In the genomic region with DNA sequence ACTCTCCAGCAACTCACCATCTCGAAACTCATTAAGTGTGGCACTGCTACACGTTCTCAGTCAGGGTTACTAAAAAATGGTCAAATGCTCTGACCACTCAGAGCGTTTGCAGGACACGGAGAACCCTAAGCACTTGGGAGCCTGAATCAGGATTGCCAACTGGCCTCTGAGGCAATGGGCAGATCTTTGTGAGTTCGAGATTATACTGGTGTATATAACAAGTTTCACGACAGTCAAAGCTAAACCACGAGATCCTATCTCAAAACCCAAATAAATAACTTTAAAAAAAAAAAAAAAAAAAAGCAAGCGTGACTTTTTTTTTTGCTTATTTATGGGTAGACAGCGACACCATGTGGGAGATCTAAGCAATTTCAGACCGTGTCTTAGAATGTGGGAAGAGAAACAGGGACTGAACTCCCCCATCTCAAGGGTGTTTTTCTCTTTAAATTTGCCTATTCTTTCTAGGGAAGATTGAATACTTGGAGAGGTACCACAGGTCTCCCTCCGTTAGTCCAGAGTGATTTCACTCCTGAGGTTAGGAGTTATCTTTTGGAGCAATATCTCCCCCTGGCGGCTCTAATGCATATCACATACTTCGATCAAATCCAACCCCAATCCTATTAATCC, we compare ENCODE assay signal across 8 mouse cellular contexts. TPM values are rescaled to one million over a fixed set of nuclear protein-coding genes. Genes with fewer than 3 reads are reported as not detected.
DNase-seq lines count a peak whose midpoint lies in the region; ATAC-seq and TF ChIP-seq lines count a peak whose summit lies in the region.
"Had no signal": no experiment of that assay in that cellular context is flagged by ENCODE, and none has a peak within 500 bp of the region (broad histone marks: within the 10 kb centered on the region; RNA-seq: fewer than 3 reads in every experiment).

No protein-coding gene starts in this region.

- TF ChIP-seq POLR2A in small intestine, adult 2 months (IDR thresholded peaks at IDR 0.05; ENCODE audit: low read depth, low read length), result no peak

- WGBS in heart, embryonic 14.5 days, result 2% methylated on average over 13 of the region's 13 CpGs
- WGBS in small intestine, adult 2 months, result 1% methylated on average over 13 of the region's 13 CpGs

- DNase-seq in B cell, adult 2 months, result peak; percentile 68 to 73
- peak; percentile 68 for DNase-seq in ES-CJ7 (ENCODE audit: low read depth, low spot score)
- peak; percentile 54 to 74 for DNase-seq in kidney, postnatal 36 days

- no peaks in the 10 kb centered on the region for H3K9me3 ChIP-seq in heart, embryonic 14.5 days (ENCODE audit: control insufficient read depth, low read length)

- peak overlapping the region; percentile 95 for H3K4me2 ChIP-seq in heart, embryonic 14.5 days (ENCODE audit: low read length)

- peak overlapping the region; percentile 73 for H3K9ac ChIP-seq in heart, embryonic 14.5 days (ENCODE audit: low read length)

- peak overlapping the region; percentile 53 to 62 for H3K4me3 ChIP-seq in heart, embryonic 14.5 days (ENCODE audit: control insufficient read depth in 1 of 2, insufficient read depth in 1 of 2, low read depth in 1 of 2, low read length in 2 of 2)
- H3K4me3 ChIP-seq in small intestine, adult 2 months (ENCODE audit: low read depth, low read length), result peak overlapping the region; percentile 34

- peak; percentile 22; the same call in 1 of the 2 replicates for TF ChIP-seq CTCF in small intestine, adult 2 months (IDR thresholded peaks at IDR 0.05; ENCODE audit: extremely low read depth, insufficient read length, insufficient replicate concordance, low read depth, low read length)

- ATAC-seq in common myeloid progenitor, adult 5-6 weeks (replicated peaks; ENCODE audit: low read depth, poor library complexity, severe bottlenecking), result peak; percentile 49
- ATAC-seq in heart, embryonic 14.5 days (ENCODE audit: insufficient number of reproducible peaks, insufficient read depth, low FRiP score, low read depth), result 0 out of 2 replicates have a peak, but pooled peaks have one; percentile 37
- peak; percentile 73 for ATAC-seq in megakaryocyte, adult 5-6 weeks (ENCODE audit: poor library complexity, severe bottlenecking)

- H3K27ac ChIP-seq in heart, embryonic 14.5 days (replicated peaks in 1 of 2; ENCODE audit: control insufficient read depth in 1 of 2, insufficient read depth in 1 of 2, low read depth in 2 of 2, low read length in 2 of 2), result no peak overlapping the region
- H3K27ac ChIP-seq in small intestine, adult 2 months (ENCODE audit: insufficient read depth, low read depth, low read length), result no peak overlapping the region

- H3K27me3 ChIP-seq in heart, embryonic 14.5 days (ENCODE audit: control insufficient read depth, insufficient read depth, low read length), result peaks cover 18% of the 10 kb centered on the region
- H3K27me3 ChIP-seq in small intestine, adult 2 months (ENCODE audit: control insufficient read depth, insufficient read depth, low read length), result 0 out of 2 replicates have a peak, but pooled peaks cover 4% of the 10 kb centered on the region

- H3K36me3 ChIP-seq in heart, embryonic 14.5 days (ENCODE audit: control insufficient read depth, insufficient read depth, low read length), result no peaks in the 10 kb centered on the region
- H3K36me3 ChIP-seq in small intestine, adult 2 months (ENCODE audit: control insufficient read depth, insufficient read depth, low read length), result no peaks in the 10 kb centered on the region

- H3K4me1 ChIP-seq in heart, embryonic 14.5 days (ENCODE audit: control insufficient read depth in 2 of 2, insufficient read depth in 2 of 2, low read length in 2 of 2), result peaks cover 8 to 11% of the 10 kb centered on the region in 2 experiments
- H3K4me1 ChIP-seq in small intestine, adult 2 months (ENCODE audit: control insufficient read depth, insufficient read depth, insufficient read length, low read length), result peaks cover 2% of the 10 kb centered on the region

RNA-seq across cellular contexts. Expression of a gene that starts 2.8 kb away (rescaled TPM):
- total RNA-seq in common myeloid progenitor, adult 5-6 weeks (2017), result 0.46 TPM in 1 of 2 replicates, not detected in the other
- polyA plus RNA-seq in heart, embryonic 14.5 days (2014; fragmentation: Nextera tagmentation; extraction: Ambion mirVana), result not detected in 2 replicates
- total RNA-seq in megakaryocyte, adult 5-6 weeks (2015), result 0.47 TPM in 1 of 2 replicates, not detected in the other
- 0.11 TPM in 1 of 2 replicates, not detected in the other for total RNA-seq in megakaryocyte, adult 5-6 weeks (2017)
- polyA plus RNA-seq in small intestine, adult 2 months (2012; rRNA removed), result 0.20 and 0.22 TPM in 2 replicates
- total RNA-seq: left cerebral cortex, adult 18-20 months had no signal

RNA-seq across cellular contexts. Expression of a gene that starts 8.7 kb away (rescaled TPM):
- not detected in 2 replicates for total RNA-seq in common myeloid progenitor, adult 5-6 weeks (2017)
- 0.46 and 0.58 TPM in 2 replicates for polyA plus RNA-seq in heart, embryonic 14.5 days (2014; fragmentation: Nextera tagmentation; extraction: Ambion mirVana)
- 0.48 TPM in 1 of 2 replicates, not detected in the other for total RNA-seq in megakaryocyte, adult 5-6 weeks (2015)
- not detected in 2 replicates for total RNA-seq in megakaryocyte, adult 5-6 weeks (2017)
- 16.0 and 54.3 TPM in 2 replicates for polyA plus RNA-seq in small intestine, adult 2 months (2012; rRNA removed)
- total RNA-seq: left cerebral cortex, adult 18-20 months had no signal

RNA-seq across cellular contexts. Expression of a gene that starts 11.1 kb away (rescaled TPM):
- total RNA-seq in common myeloid progenitor, adult 5-6 weeks (2017), result not detected in 2 replicates
- polyA plus RNA-seq in heart, embryonic 14.5 days (2014; fragmentation: Nextera tagmentation; extraction: Ambion mirVana), result 0.28 and 0.57 TPM in 2 replicates
- total RNA-seq in megakaryocyte, adult 5-6 weeks (2015), result 0.48 and 0.83 TPM in 2 replicates
- total RNA-seq in megakaryocyte, adult 5-6 weeks (2017), result 0.16 TPM in 1 of 2 replicates, not detected in the other
- polyA plus RNA-seq in small intestine, adult 2 months (2012; rRNA removed), result not detected in 2 replicates
- total RNA-seq: left cerebral cortex, adult 18-20 months had no signal

RNA-seq across cellular contexts. Expression of a gene that starts 15.2 kb away (rescaled TPM):
- 1.6 TPM in 1 of 2 replicates, not detected in the other for total RNA-seq in common myeloid progenitor, adult 5-6 weeks (2017)
- polyA plus RNA-seq in heart, embryonic 14.5 days (2014; fragmentation: Nextera tagmentation; extraction: Ambion mirVana), result 23.4 and 25.1 TPM in 2 replicates
- not detected in 2 replicates for total RNA-seq in megakaryocyte, adult 5-6 weeks (2015)
- total RNA-seq in megakaryocyte, adult 5-6 weeks (2017), result not detected in 2 replicates
- 3.4 and 7.5 TPM in 2 replicates for polyA plus RNA-seq in small intestine, adult 2 months (2012; rRNA removed)

RNA-seq across cellular contexts. Expression of a gene that starts 18.6 kb away (rescaled TPM):
- 39.6 and 50.1 TPM in 2 replicates for total RNA-seq in common myeloid progenitor, adult 5-6 weeks (2017)
- polyA plus RNA-seq in heart, embryonic 14.5 days (2014; fragmentation: Nextera tagmentation; extraction: Ambion mirVana), result 647 and 682 TPM in 2 replicates
- 7.1 and 9.3 TPM in 2 replicates for total RNA-seq in megakaryocyte, adult 5-6 weeks (2015)
- 8.1 and 15.7 TPM in 2 replicates for total RNA-seq in megakaryocyte, adult 5-6 weeks (2017)
- polyA plus RNA-seq in small intestine, adult 2 months (2012; rRNA removed), result 799 and 1,071 TPM in 2 replicates
